Mouse (Mus musculus) heart, adult 11 months (tissue): Measurements from ENCODE around the gene Il17rb.

Source experiments
- DNase-seq: peaks from one replicate; pipeline ENCODE4 v3.0.0; 2022

The Il17rb gene

DNA sequence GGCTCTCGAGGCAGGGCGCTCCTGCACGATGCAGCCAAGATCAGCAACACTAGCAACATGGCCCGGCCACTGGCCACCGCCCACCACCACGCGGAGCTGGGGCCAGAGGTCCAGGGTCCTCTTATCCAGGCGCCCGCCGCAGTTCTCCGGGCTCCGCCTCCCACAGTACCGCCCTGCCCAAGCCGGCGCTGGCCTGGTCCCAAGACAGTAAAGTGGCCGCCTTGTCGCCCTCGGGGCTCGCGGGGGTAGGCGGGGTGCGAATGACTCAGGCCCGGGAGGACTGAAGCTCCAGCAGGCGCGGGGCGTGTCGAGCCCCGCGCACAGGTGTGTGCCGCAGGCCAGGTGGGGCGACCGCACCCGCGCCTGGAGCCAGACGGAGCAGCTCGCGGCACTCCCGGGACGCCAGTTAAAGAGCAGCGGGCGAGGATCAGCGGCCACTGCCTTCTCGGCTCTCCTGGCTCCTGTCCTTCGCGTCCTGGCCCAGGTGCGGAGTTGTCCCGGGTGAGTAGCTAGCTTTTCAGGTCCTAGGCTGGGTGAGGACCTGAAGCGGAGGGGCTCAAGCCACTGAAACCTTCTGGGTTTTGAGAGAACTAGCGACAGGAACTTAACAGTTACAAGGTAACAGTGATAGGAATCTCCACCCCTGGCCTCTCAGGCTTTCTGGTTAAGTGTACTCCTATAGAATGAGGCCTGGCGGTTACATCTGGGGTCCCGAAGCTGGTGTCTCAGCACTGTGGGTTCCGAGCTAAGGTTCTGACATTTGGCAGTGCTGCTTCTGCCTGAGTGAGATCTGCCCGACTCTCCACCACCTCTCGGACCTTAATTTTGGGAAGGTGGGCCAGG is at the start of gene Il17rb, which contains the start of gene Chdh:
Gene Il17rb (minus strand): TSS at position 164 of the 843 bp plus-strand sequence.
Gene Chdh (plus strand): TSS at position 291 of the 843 bp plus-strand sequence.
- peak; percentile 94 for DNase-seq

DNA sequence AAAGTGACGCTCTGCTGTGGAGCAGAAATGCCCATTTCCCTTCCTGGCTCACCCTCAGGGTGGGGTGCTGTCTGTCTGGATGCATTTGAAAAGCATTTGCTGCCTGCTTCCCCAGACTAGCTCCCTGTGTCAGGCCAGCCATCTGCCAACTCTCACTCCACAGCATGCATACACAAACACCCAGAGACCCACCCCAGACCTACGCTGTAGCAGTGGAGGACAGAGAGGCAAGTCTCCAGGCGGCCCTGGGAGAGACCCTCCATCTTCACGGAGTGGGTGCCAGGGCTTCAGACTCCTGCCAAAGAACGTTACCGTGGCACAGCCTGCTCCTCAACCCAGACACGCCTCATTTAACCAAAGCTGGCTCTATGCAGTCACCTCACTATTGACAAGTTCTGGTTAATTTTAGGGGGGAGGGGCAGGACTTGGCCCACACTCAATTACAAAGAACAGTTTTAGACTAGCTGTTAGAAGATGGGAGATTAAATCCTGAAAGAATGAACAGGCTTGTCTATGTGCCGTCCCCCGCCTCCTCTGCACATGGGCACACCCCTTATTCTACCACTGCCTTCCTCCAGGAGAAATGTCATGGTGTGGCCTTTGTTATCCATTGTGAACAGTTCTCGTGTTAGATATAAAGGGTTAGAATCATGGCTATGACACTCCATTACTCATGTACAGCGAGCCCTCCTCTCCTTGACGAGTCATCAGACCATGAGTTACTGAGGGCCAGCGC is 47.5 kb upstream of the Il17rb start:
- DNase-seq: no peak

DNA sequence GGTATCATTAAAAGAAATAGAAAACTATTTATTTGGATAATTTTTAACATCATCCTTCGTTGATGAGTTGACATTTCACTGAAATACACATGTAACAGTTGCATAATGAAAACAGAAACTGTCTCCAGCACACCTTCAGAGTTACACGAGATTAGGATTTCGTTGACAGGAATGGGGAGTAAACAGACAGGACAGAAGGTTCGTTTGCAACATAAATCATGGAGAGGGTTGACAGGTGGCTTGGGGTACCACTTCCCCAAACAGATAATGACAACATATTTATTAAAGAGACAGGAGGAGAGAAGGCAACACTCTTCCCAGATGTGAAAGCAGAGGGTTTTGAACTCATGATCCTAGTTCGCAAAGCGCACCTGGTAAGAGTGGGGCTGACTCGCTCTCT is 46.2 kb upstream of the Il17rb start:
- no peak for DNase-seq

DNA sequence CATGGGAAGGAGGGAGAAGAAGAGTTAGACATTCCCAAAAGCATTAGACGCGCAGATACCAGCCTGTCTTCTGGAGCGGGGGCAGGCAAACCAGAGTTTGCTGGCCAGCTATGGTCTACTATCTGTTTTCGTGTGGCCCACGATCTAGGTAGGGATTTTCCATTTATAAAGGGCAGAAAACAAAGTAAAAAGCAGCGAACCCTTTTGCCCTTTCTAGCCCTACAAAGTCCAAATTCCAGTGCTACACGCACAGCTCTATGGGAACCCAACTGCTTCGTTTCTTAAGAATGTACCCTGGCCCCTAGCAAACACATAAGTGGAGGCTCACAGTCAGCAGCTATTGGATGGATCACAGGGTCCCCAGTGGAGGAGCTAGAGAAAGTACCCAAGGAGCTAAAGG is 41.6 kb upstream of the Il17rb start:
- DNase-seq: no peak

DNA sequence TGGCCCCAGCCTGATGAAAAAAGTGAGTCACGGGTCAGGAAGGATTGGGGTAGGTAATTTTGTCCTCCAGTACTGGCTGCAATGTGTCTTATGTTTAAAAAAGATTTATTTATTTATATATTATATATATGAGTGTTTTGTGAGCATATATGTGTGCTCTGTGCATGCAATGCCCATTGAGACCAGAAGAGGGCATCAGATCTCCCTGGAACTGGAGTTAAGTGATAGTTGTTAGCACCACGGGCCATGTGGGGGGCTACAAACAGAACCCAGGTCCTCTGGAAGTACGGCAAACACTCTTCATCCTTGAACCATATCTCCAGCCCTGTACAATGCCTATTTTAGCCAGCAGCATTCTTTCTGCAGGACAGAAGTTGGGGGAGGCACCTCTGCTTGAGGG is 39.4 kb upstream of the Il17rb start:
- DNase-seq: peak; percentile 84

DNA sequence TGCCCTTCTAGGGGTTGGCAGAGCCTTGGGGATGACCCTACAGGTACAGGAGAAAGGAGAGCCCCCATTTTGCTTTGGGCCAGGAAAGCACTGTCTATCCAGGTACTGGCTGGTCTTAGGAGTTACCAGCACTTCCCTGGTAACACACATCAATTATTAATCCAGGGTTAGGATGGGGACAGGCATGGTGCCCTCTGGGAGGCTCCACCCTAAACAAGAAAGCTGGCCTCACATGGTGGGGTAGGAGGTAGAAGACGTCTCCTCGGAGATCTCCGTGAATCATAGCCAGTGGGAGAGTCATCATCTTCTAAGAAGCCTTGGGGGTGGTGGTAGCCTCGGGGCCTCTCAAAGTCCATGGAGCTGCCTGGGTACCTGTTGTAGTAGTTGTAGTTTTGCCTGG is 38.3 kb upstream of the Il17rb start:
- no peak for DNase-seq

DNA sequence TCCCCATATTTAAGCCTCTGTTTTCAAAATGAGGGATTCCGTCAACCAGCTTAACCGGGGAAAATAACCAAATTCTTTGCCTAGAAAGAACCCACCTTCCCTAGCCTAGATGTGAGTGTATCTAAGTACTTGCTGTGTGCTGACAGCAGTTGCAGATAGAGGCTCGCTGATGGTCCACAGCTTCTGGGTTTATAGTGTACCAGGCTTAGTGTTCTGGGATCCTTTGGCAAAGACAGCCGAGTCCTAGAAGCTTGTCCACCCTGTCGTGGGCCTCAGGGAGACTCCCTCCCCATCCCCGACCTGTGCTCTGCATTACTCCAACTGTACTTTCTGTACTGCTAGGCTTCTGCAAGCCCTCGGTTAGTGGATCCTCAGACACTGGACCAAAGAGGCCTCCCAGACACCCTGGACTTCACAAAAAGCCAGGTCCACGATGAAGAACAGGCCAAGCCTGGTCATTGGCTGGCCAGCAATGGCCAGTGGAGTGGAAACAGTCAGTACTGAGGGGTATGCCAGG is 37.1 kb upstream of the Il17rb start:
- peak; percentile 95 for DNase-seq

DNA sequence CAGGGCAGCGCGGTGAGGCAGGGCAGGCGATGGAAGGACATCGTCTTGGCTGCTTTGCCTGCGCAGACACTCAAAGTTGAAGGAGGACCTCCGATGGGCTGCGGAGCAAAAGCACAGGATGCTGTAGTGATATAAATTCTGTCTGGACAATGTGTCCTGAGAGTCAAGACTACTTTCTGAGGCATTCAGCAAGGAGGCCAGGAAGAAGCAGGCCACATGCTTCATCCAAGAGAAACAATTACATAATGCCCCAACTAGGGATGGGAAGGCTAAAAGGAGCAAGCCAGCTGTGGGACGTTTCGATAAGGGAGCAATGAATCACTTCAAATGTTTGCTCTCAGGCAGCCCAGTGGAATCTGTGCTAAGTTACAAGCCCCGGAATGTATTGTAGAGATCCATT is 36.5 kb upstream of the Il17rb start:
- DNase-seq: peak; percentile 98

DNA sequence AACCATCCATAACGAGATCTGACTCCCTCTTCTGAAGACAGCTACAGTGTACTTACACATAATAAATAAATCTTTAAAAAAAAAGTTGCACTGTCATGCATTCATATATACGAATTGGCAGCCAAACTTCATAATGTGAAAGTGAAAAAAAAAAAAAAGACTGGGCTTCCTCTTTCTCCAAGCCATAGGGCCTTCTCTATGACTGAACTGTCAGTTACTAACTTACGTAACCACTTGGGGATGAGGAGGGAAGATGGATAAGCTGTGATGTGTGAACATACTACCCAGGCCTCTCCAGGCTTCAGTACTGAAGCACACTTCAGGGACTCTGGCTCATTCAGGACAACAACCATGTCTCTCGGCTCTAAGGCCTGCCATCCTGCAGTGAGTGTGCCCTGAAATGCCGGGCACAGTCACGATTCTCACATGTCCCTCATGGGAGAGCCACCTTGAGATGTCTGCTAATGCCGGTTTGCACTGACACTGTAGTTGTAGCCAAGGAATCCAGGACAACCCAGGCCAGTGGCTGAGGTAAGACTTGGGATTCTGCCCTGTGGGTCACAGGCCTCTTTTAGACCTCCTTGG is 34.8 kb upstream of the Il17rb start:
- peak; percentile 91 for DNase-seq

DNA sequence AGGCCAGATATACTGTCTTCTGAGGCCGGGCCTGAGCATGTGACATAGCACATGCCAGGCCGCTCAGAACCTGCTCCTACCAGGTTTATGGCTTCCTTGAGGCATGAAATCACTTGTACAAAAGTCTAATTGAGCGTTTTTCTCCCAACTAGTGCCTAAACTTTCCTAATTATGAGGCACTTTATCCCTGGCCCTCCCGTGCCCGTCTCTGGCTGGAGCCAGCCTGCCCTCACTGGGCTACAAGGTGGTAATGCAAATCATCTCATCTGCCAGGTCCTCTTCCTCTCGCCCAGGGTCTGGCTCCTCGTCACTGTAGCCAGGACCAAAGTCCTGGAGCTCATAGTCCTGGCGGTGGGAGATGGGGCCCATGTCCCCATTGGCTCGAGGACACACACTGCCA is 33.1 kb upstream of the Il17rb start:
- peak; percentile 86 for DNase-seq

DNA sequence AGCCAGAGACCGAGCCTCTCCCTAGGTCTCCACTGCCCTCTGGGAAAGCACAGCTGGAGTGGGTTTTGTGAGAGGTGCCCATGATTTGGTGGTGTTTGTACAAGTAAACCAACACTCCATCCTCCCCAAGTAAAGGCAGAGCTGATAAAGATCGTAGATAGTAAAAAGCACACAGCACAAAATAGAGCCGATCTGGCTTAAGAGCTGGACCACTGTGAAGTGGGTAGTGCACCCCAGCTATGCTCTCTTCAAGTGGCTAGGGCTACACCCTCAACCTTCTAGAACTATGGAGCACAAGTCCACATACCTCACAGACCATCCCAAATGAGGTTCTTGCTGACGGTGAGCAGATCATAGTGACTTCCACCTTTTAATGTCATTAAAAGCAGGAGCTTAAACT is 30.7 kb upstream of the Il17rb start:
- DNase-seq: no peak

DNA sequence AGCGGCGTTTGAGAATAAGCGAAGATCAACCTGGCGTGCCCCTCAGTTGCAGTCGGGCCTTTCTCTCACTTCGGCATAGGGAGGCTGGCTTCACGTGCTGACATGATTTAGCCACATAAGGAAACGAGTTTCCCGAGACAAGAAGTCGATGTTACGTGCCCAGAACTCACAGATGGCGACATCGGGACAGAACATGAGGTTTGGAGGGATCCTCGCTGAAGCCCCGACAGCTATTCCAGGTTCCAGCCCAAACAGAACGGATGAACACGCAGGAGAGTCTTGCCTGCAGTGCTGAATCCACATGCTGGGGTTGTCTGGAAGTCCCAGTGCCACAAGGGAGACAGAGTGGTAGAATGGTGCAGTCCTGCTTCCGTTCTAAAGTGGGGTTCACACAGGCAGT is 29.7 kb upstream of the Il17rb start:
- DNase-seq: no peak

DNA sequence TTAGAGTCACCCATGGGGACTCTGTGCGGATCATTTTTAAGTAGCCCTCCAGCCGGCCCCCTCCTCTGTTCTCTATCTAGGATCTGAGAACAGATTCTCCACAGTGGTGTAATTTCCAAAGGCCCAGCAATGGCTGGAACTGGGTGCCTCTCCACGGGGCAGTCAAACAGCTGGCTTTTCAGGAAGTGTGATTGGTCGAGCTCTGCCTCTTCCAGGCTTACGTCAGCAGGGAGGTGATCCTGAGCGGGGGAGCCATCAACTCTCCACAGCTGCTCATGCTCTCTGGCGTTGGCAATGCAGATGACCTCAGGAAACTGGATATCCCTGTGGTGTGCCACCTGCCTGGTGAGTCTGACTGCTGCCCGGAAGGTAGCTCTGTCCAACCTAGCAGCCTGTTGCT is 24.7 kb upstream of the Il17rb start:
- DNase-seq: peak; percentile 83

DNA sequence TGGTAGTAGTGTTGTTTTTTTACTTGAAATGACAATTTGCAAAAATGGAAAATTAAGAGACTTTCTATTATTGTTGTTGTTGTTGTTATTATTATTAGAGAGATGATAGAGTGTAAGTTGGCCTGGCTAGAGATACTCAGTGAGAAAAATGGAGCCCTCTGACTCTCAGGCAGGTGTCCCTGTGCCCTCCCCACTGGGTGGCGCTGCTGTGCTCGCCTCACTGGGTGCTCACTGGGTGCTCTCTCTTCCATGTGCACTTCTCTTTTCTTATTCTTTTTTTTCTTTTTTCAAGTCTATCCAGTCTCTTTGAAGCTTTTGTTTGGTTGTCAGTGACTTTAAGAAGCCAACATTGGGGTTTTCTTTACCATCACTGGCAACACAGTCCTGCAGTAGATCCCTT is 18.7 kb upstream of the Il17rb start:
- DNase-seq: no peak

DNA sequence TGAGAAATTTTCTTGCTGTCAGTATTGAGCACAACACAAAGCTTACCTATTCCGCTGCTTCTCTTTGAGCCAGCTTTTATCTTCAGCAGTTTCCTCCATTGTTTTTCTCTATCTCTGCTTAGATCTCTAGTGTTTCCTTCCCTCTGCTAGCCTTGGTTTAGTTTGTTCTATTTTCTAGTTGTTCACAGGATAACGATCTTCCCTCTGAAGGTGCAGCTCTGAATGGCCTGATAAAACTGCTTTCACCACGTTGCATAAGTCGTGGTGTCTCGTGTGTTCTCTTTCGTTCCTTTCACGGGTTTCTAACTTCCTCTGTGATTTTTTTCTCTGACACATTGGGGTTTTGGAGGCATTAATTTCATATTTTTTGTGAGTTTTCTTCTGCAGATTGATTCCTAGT is 15.7 kb upstream of the Il17rb start:
- DNase-seq: no peak

DNA sequence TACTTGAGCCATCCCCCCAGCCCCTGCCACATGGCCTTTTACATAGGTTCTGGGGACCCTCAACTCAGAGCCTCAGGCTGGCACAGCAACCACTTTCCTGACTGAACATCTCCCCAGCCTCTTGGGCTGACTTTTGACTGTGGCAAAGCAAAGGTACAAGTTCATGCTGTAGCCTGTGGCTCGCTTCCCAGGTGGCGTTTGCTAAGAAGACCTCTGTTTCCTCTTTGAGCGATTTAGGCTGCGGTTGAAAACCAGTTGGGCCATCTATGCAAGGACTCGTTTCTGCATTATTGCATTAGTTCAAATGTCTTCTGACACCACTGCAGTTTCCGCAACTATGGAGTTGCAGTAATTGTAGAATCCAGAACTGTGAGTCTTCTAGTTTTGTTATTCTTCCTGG is 13.8 kb upstream of the Il17rb start:
- no peak for DNase-seq

DNA sequence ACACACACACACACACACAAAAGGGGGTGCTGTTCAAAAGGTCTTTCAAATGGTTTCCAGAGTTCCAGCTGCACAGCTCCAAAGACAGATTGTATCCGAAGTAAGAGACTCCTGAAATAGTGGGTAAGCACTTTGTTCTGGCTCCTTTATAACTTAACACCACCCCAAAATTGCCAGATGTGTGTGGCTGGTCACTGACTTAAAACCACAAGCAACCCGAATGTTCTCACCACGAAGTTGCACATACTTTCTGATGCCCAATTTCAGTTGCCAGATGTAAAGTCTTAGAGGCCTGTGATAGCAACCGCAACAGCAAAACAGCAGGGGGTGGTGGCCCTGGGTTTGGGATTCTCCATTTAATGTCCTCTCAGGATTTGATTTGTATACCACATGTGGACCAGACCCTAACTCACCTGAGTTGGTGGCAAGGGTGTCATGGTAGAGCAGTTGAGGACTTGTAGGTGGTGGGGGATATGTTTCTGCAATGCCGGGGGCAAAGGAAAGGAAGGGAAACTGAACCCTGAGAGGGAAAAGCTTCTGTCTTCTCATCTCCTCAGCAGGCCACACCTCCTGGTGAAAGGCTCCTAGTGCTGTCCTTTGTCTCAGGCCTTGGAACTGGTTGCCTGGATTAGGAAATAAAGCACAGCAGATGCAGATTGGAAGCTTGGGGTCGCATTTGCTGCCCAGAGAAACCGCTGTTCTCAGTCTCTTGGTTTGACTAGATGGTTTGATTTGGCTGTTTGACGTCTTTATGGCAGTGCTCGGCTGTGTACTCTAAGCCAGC is 11.3 kb upstream of the Il17rb start:
- no peak for DNase-seq

DNA sequence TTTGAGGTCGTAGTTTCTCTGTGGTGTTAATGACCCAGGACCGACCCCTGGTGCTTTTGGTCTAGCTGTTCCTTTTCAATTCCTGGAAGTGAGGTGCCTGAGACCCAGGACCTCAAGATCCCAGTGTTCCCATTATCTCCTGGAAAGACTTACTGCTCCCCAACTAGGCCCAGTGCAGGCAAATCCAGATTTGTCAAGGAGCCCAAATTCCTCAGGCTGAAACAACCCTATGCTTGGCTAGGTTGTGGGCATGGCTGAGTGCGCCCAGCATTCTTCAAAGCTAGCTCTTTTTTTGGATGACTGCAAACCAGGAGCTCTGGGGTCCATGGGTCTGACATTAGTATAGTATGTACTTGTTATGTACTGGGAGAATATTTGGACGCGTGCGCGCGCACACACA is 10.7 kb upstream of the Il17rb start:
- no peak for DNase-seq

DNA sequence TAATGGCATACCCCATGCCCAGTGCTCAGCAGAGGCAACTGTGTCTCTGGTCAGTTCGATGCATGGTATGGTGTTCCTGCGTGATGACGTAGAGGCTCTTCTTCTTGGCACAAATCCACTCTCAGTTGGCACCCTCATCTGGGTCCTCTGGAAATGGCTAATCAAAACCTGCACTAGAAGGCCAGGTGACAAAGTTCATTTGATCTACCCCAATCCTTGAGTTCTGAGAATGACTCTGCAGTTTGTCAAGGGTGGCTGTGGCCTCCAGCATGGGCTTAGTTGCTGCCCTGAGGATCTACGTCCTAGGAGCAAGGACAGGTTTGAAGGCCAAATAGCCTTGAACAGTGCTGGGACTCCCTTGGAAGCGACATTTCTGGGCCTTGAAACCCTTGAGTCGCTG is 10.2 kb upstream of the Il17rb start:
- DNase-seq: no peak

DNA sequence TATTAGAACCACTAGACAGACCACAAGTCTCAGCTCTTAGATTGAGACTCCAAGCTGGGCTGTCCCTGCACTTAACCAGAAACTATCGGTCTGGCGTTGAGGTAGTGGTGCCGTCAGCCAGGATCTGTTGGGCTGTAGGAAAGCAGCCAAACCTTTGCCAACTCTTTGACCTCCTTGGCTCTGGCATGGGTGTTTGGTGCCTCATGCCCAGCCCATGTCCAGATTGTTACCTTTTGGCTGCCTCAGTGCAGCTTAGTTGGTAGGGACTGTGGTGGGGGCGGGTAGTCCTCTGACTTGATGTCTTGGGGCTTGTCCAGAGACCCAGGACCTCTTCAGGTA is 9.7 kb upstream of the Il17rb start:
- DNase-seq: peak; percentile 89

DNA sequence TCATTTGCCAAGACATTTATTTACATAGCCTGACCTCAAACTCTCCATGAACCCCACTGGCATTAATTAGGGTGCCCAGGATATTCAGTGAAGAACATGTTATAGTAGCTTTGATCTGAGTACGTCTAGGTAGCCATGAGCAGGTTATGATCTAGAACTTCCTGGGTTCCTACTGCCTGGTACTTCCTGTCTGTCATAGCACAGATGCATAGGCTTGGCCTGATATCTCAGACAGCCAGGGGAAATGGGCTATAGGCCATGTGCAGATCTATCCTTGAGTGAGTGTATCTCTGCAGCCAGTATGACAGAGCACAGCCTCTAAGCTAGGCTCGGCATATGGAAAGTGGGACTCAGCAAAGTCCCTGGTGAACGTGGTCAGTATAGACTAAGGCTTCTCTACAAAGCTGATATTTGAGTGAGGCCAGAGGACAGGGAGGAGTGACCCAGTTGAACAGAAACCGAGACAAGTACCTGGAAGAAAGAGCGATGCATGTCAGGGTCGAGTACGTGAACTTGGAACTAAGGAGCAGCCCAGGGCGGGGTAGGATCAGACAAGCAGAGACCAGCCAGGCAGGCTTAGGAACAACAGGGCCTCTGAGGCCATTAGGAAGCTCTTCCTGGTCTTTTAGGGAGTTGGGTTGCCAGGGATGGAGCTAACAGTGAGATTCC is 9.2 kb upstream of the Il17rb start:
- no peak for DNase-seq

DNA sequence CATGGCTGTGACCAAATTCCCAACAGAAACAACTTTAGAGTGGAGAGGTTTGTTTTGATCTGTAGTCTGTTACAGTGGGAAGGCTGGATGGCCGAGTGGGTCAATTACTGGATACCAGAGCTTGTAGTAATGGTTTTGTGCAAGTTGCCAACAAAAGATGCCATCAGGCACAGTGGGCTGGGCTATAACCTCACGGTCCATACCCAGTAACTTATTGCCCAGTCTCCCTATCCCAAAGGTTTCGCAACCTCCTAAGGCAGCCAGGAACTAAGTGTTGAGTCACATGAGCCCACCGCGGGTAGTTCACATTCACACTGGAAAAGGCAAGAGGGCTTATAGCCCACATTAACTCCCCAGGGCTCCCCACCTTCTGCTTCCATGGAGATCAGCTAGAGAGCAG is 8.0 kb upstream of the Il17rb start:
- no peak for DNase-seq

DNA sequence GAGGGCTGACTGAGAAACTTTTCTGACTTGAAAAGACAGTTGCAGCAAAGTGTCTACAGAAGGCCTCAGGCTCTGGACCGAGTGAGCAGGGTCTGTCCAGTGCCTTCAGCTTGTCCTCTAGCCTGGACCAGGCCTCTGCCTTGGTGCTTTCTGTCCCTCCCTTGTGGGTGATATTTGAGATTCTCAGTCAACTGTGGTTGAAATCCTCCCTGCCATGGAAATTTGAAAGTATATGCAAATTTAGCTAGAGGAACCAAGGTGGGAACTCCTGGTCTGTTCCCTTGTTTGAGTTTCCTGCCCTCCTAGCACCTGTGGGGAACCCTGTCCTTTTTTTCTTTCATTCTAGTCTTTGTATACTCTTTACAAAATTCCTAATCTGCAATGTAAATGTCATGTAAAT is 6.3 kb upstream of the Il17rb start:
- DNase-seq: no peak
